Mouse (Mus musculus) forebrain, embryonic 16.5 days (tissue): ENCODE measurements around the gene Uggt2. TPM values are rescaled to one million over a fixed set of nuclear protein-coding genes. Genes with fewer than 3 reads are reported as not detected.

Source experiments
- ATAC-seq: fragments of 200-750 bp; cut with Nextera tagmentation; 2 replicates; pipeline ENCODE4 v1.8.0; 2017; ENCODE audit warnings: mild to moderate bottlenecking, moderate library complexity
- H3K27ac ChIP-seq: fragments of 300-500 bp; sonication (generic); 2 replicates; pipeline ENCODE4 v1.5.1; 2014; ENCODE audit warnings: low read length, control low read depth
- H3K27me3 ChIP-seq: fragments of 300-500 bp; sonication (generic); replicated peaks from 2 replicates; pipeline ENCODE4 v1.6.1; 2014; ENCODE audit warnings: low read length; ENCODE audit not compliant: control insufficient read depth, insufficient read depth
- H3K36me3 ChIP-seq: fragments of 300-500 bp; sonication (generic); 2 replicates; pipeline ENCODE4 v1.6.1; 2014; ENCODE audit not compliant: control insufficient read depth, insufficient read depth
- H3K4me1 ChIP-seq: fragments of 300-500 bp; sonication (generic); replicated peaks from 2 replicates; pipeline ENCODE4 v1.6.1; 2014; ENCODE audit warnings: low read length; ENCODE audit not compliant: control insufficient read depth, insufficient read depth
- H3K4me2 ChIP-seq: fragments of 300-500 bp; sonication (generic); 2 replicates; pipeline ENCODE4 v1.6.1; 2014; ENCODE audit warnings: mild to moderate bottlenecking, low read length, control low read depth
- H3K4me3 ChIP-seq: fragments of 300-500 bp; sonication (generic); replicated peaks from 2 replicates; pipeline ENCODE4 v1.5.1; 2014; ENCODE audit warnings: mild to moderate bottlenecking, low read length, control low read depth
- H3K9ac ChIP-seq: fragments of 300-500 bp; sonication (generic); replicated peaks from 2 replicates; pipeline ENCODE4 v1.6.1; 2014; ENCODE audit warnings: low read depth, low read length, control low read depth
- H3K9me3 ChIP-seq: fragments of 300-500 bp; sonication (generic); 2 replicates; pipeline ENCODE4 v1.6.1; 2016; ENCODE audit warnings: low read length; ENCODE audit not compliant: control insufficient read depth
- WGBS: fragments of 180-500 bp; shearing (Covaris S2); extraction: QIAGEN DNeasy Blood & Tissue Kit; methylation state at CpG from one replicate; pipeline ENCODE4 v1.1.7; 2014; 5-methylcytosine and 5-hydroxymethylcytosine counted together
- polyA plus RNA-seq: library from polyadenylated mRNA; unstranded; fragments of >200 nt; fragmentation: Nextera tagmentation; extraction: Ambion mirVana; gene quantifications from 2 replicates; pipeline ENCODE4 v1.2.1, GENCODE M21; 2015

The Uggt2 gene
- 10.9 and 15.9 TPM in 2 replicates for polyA plus RNA-seq

DNA sequence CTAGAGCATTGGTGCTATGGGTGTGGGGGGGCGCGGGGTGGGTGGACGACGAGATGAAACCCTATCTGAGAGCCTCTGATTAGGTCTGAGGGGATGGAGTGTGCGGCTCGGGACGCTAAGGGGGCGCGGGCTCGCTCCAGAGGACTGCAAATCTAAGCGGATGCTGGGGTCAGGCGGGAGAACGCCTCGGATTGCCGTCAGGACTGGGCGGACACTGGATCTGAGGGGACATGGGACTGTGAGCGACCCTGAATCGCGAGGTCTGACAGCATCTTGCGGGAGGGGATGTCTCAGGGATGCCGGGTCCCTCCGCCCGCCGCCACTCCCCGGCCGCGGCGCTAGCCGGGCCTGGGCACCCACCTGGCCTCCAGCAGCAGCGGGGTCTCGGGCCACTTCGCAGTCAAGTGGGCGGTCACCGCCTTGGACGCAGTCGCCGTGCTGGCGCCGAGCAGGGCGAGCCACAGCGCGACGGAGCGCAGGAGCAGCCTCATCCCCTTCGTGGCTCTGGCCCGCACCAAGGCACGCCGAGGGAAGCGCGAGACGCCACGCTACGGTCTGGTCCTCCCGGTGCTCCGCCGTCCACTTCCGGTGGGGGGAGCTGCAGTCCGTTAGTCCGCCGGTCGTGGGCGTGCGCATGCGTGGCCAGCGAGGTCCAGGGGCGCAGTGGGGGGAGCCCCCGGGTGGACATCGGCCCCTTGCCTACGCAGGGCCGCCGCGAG lies at the start of gene Uggt2:
Gene Uggt2 (minus strand): TSS at position 580 of the 719 bp plus-strand sequence.
- Histone ChIP-seq H3K27ac (peak within 1 kb of the TSS; percentile 72), H3K4me3 (peak within 1 kb of the TSS; percentile 81), H3K36me3 (no peaks in the 10 kb centered on the region), H3K9me3 (no peaks in the 10 kb centered on the region), H3K27me3 (no peaks in the 10 kb centered on the region), H3K4me2 (peak within 1 kb of the TSS; percentile 93), H3K9ac (peak within 1 kb of the TSS; percentile 98), H3K4me1 (peaks cover 10% of the 10 kb centered on the region)
- WGBS = under 1% methylated on average over 64 of the region's 72 CpGs
- ATAC-seq = peak; percentile 98

DNA sequence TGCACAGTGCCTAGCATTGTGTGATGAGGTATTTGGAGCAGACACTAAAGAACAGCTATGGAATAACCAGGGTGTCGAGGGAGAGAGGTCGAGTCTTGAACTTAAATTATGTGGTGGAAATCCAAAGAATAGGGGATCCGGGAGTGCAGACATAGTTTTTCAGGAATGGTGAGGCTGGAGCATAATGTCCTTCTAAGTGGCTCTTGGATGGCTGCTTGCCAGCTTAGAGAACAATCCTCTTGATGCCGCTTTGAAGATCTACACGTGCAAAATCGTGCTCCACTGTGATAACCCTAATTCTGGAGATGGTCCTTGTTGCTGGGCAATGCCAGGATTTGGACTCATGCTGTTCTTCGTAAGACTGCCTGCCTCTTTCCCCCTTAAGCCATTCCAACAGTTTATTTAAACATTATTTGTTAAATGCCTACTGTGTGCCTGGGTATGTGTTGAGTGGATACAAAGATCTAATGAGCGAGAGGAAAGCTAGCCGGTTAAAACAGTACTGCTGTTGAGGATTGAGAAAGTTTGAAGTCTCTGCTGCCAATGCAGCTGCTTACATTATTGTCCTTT lies 40.2 kb upstream of the Uggt2 start:
- H3K4me3 ChIP-seq = peak overlapping the region; percentile 71
- no peak overlapping the region for H3K27ac ChIP-seq
- H3K9ac ChIP-seq = no peak overlapping the region
- no peak for ATAC-seq
- H3K27me3 ChIP-seq = peaks cover 19% of the 10 kb centered on the region
- H3K36me3 ChIP-seq = no peaks in the 10 kb centered on the region
- 31% methylated on average over 9 of the region's 9 CpGs for WGBS
- peak overlapping the region; percentile 98 for H3K4me2 ChIP-seq
- H3K9me3 ChIP-seq = no peaks in the 10 kb centered on the region
- H3K4me1 ChIP-seq = peaks cover 20% of the 10 kb centered on the region

DNA sequence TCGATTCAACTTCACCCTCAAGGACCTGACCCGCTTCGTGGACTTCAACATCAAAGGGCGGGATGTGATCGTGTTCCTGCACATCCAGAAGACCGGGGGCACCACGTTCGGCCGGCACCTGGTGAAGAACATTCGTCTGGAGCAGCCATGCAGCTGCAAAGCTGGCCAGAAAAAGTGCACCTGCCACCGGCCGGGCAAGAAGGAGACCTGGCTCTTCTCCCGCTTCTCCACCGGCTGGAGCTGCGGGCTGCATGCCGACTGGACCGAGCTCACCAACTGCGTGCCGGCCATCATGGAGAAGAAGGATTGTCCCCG lies 39.5 kb upstream of the Uggt2 start:
- H3K4me2 ChIP-seq = peak overlapping the region; percentile 98
- H3K27me3 ChIP-seq = peaks cover 19% of the 10 kb centered on the region

DNA sequence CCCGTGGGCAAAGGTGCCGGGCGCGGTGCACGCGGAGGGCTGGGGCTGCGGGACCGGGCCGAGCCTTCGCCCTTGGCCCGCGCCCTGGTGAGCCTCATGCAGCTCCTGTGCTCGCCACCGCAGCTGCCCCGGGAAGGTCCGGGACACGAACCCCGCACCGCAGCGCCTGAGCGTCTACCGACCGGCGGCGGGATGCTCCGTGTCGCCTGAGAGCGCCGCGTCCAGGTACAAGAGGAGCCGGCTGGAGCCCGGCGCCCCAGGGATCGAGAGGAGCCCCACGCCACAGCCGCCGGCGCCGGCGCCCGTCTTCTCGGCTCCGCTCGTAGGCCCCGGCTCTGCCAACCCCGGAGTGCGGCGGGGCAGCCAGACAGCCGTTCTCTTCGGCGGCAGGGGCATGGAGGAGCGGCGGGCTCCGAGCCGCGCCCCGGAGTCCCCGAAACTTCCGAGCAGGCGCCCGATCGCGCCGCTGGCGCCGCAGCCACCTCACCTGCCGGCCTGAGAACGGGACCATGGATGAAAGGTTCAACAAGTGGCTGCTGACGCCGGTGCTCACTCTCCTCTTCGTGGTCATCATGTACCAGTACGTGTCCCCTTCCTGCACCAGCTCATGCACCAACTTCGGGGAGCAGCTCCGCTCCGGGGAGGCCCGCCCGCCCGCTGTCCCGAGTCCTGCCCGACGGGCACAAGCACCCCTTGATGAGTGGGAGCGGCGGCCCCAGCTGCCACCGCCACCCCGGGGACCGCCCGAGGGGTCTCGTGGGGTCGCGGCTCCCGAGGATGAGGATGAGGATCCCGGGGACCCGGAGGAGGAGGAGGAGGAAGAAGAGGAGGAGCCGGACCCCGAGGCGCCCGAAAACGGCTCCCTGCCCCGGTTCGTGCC lies 38.9 kb upstream of the Uggt2 start, which contains the start of gene Hs6st3:
Gene Hs6st3 (plus strand): TSS at position 436 of the 880 bp plus-strand sequence.
- peak within 1 kb of the TSS; percentile 98 for H3K4me2 ChIP-seq
- peaks cover 19% of the 10 kb centered on the region for H3K27me3 ChIP-seq
- no peak within 1 kb of the TSS for H3K27ac ChIP-seq
- peak; percentile 53 for ATAC-seq
- WGBS = 1% methylated on average over 85 of the region's 100 CpGs
- H3K4me1 ChIP-seq = peaks cover 20% of the 10 kb centered on the region
- no peaks in the 10 kb centered on the region for H3K9me3 ChIP-seq
- peak within 1 kb of the TSS; percentile 71 for H3K9ac ChIP-seq
- H3K36me3 ChIP-seq = no peaks in the 10 kb centered on the region
- H3K4me3 ChIP-seq = peak within 1 kb of the TSS; percentile 71

More for the DNA sequence above, 39.5 kb upstream of the Uggt2 start:
- Histone ChIP-seq H3K36me3 (no peaks in the 10 kb centered on the region), H3K9ac (peak overlapping the region; percentile 71), H3K4me1 (peaks cover 20% of the 10 kb centered on the region), H3K4me3 (peak overlapping the region; percentile 71), H3K9me3 (no peaks in the 10 kb centered on the region), H3K27ac (no peak overlapping the region)
- no peak for ATAC-seq
- under 1% methylated on average over 20 of the region's 20 CpGs for WGBS

DNA sequence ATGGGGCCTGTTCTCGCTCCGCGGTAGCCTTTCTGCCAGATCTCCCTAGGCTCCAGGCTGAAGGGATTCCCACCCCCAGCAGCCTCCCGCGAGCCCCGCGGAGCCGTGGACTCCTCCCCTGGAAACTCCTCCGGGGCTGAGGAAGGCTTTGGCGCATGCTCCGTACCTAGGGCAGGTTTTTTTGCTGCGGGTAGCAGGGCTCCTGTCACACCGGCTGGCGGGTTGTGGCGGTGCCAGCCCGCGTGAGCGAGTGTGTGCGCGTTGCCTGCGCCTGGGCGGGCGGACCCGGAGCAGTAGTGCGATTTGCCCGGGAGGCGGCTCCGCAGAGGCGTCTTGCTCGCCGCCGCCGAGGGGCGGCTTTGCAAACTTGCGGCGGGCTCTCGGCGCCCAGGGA lies 38.3 kb upstream of the Uggt2 start:
- H3K36me3 ChIP-seq = no peaks in the 10 kb centered on the region
- peak overlapping the region; percentile 71 for H3K4me3 ChIP-seq
- peak overlapping the region; percentile 98 for H3K4me2 ChIP-seq
- WGBS = under 1% methylated on average over 38 of the region's 38 CpGs
- peak; percentile 97 for ATAC-seq
- H3K4me1 ChIP-seq = peaks cover 20% of the 10 kb centered on the region
- peak overlapping the region; percentile 71 for H3K9ac ChIP-seq
- H3K9me3 ChIP-seq = no peaks in the 10 kb centered on the region
- peaks cover 19% of the 10 kb centered on the region for H3K27me3 ChIP-seq
- no peak overlapping the region for H3K27ac ChIP-seq

DNA sequence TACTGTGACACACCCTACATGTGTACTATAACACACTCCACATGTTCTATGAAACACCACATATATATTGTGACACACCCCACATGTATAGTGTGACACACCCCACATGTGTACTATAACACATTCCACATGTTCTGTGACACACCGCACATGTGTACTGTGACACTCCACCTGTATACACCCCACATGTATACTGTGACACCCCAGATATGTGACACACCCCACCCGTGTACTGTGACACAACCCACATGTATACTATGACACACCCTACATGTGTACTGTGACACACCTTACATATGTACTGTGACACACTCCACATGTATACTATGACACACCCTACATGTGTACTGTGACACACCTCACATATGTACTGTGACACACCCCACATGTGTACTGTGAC lies 28.1 kb upstream of the Uggt2 start:
- 94% methylated on average over 2 of the region's 2 CpGs for WGBS
- Histone ChIP-seq H3K27ac (no peak overlapping the region), H3K9me3 (no peaks in the 10 kb centered on the region), H3K4me3 (no peak overlapping the region), H3K9ac (no peak overlapping the region), H3K27me3 (no peaks in the 10 kb centered on the region), H3K4me2 (no peak overlapping the region), H3K4me1 (peaks cover 7% of the 10 kb centered on the region), H3K36me3 (no peaks in the 10 kb centered on the region)
- peak; percentile 21; the same call in 1 of the 2 replicates for ATAC-seq

DNA sequence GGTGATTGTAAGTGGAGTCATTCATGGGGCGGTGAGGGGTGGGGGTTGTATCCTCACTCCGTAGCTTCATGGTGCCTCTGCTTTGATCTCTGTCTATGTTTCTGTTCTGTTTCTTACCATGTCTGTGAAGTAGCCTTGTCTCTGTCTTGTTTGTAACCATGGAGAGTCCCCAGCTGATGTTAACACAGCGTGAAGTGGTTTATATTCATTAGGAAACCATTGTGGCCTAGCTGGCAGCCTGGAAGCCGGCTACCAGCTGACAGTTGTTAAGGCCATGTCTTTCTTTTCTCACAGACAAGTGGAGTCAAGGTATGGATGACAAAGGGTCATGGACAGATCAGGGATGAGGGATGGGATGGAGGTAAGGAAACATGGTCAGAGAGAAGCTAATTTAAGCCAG lies 26.6 kb upstream of the Uggt2 start:
- no peak overlapping the region for H3K4me3 ChIP-seq
- WGBS = 43% methylated on average over 4 of the region's 4 CpGs
- no peak overlapping the region for H3K9ac ChIP-seq
- H3K4me2 ChIP-seq = no peak overlapping the region
- no peaks in the 10 kb centered on the region for H3K9me3 ChIP-seq
- peaks cover 7% of the 10 kb centered on the region for H3K4me1 ChIP-seq
- no peak overlapping the region for H3K27ac ChIP-seq
- no peaks in the 10 kb centered on the region for H3K36me3 ChIP-seq
- H3K27me3 ChIP-seq = no peaks in the 10 kb centered on the region
- ATAC-seq = no peak

DNA sequence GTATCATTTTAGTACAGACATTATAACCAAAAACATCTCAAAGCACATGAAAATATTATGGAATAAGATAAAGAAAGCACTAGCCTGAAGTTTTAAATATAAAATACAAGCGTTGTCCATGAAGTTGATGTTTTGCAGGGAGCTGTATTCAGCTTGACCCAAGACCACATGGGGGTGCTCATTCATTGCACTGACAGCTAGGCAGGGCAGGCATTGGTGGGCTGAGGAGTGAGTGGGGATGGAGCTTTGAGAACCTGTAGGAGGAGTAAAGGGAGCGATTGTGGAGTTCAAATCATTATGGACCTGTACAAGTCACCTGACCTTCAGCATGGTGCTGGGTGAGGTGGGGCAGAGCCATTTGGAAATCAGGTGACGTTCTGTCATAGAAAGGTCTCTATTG lies 24.8 kb upstream of the Uggt2 start:
- Histone ChIP-seq H3K27me3 (no peaks in the 10 kb centered on the region), H3K4me2 (peak overlapping the region; percentile 59), H3K9me3 (no peaks in the 10 kb centered on the region), H3K4me3 (peak overlapping the region; percentile 42), H3K4me1 (peaks cover 7% of the 10 kb centered on the region), H3K9ac (peak overlapping the region; percentile 36; the same call in 1 of the 2 replicates), H3K27ac (no peak overlapping the region), H3K36me3 (no peaks in the 10 kb centered on the region)
- ATAC-seq = peak; percentile 93
- 15% methylated on average over 3 of the region's 3 CpGs for WGBS

DNA sequence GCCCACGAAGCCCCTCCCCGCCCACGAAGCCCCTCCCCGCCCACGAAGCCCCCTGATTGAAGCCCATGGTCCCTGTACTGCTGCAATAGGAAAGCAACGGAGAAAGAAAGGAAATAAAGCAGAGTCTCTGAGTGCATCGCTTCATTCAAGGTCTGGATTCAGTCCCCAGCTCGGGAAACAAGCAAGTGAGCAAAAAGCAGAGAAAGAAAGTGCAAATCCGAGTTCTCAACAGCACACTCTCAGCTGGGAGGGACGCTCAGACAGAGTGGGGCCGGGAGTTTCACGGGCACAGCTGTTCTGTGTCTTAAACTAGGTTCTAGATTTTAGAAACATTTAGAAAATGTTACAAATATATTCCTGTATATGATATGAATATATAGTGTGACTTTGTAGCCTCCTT lies 24.4 kb upstream of the Uggt2 start:
- peak; percentile 77 for ATAC-seq
- no peaks in the 10 kb centered on the region for H3K9me3 ChIP-seq
- peak overlapping the region; percentile 42 for H3K4me3 ChIP-seq
- WGBS = 6% methylated on average over 12 of the region's 12 CpGs
- H3K36me3 ChIP-seq = no peaks in the 10 kb centered on the region
- H3K4me1 ChIP-seq = peaks cover 7% of the 10 kb centered on the region
- no peaks in the 10 kb centered on the region for H3K27me3 ChIP-seq
- peak overlapping the region; percentile 43; the same call in 1 of the 2 replicates for H3K27ac ChIP-seq
- peak overlapping the region; percentile 59 for H3K4me2 ChIP-seq
- peak overlapping the region; percentile 36; the same call in 1 of the 2 replicates for H3K9ac ChIP-seq
